Mouse (Mus musculus): ENCODE measurements at regions not wholly inside any gene's neighbourhood (a gene's known extent, or its start where the extent isn't known, plus 50 kb on each side); places are given as distances from the start of the nearest gene placed in this dataset.

- 48% methylated on average over 4 of the region's 4 CpGs for WGBS
- Histone ChIP-seq H3K9me3 (no peaks in the 10 kb centered on the region), H3K9ac (no peak overlapping the region), H3K4me1 (peaks cover 29% of the 10 kb centered on the region), H3K27me3 (no peaks in the 10 kb centered on the region), H3K4me3 (no peak overlapping the region), H3K36me3 (no peaks in the 10 kb centered on the region), H3K27ac (peak overlapping the region; percentile 74), H3K4me2 (no peak overlapping the region)
- no peak for ATAC-seq (ENCODE audit: insufficient number of reproducible peaks, low FRiP score, low TSS enrichment, low read depth)
These were observed 183.5 kb downstream of the Sox4 start for GRCm38 (mm10) chr13:28770018-28770417.

GRCm38 (mm10) chr13:28768717-28769426, 184.6 kb downstream of the Sox4 start:
- Histone ChIP-seq H3K4me2 (no peak overlapping the region), H3K9ac (no peak overlapping the region), H3K4me1 (peaks cover 24% of the 10 kb centered on the region), H3K4me3 (no peak overlapping the region), H3K9me3 (no peaks in the 10 kb centered on the region), H3K27me3 (no peaks in the 10 kb centered on the region), H3K36me3 (no peaks in the 10 kb centered on the region), H3K27ac (no peak overlapping the region)
- ATAC-seq (ENCODE audit: insufficient number of reproducible peaks, low FRiP score, low TSS enrichment, low read depth): no peak
- WGBS: 31% methylated on average over 14 of the region's 14 CpGs

- Histone ChIP-seq H3K4me3 (no peak overlapping the region), H3K4me2 (no peak overlapping the region), H3K4me1 (peaks cover 21% of the 10 kb centered on the region), H3K27me3 (no peaks in the 10 kb centered on the region), H3K36me3 (no peaks in the 10 kb centered on the region), H3K9me3 (no peaks in the 10 kb centered on the region), H3K9ac (no peak overlapping the region), H3K27ac (no peak overlapping the region)
- no peak for ATAC-seq (ENCODE audit: insufficient number of reproducible peaks, low FRiP score, low TSS enrichment, low read depth)
- WGBS: 84% methylated on average over 2 of the region's 2 CpGs
These were observed 191.0 kb downstream of the Sox4 start for GRCm38 (mm10) chr13:28762555-28762954.

DNA sequence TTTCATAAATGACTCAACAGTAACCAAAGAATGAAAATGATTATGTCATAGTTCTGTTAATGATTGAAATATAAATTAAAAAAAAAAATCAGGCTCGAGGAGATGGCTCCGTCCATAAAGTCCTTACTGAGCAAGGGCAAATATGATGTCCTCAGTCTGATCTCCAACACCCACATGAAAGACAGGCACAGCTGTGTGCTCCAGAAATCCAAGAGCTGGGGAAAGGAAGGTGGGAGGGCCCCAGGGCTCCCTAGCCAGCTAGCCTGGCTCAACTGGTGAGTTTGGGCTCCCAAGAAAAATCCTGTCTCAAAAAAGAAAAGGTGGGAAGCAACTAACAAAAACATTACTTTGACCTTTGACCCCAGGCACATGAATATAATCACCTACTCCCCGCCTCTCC, 194.5 kb downstream of the Sox4 start:
- H3K4me2 ChIP-seq: no peak overlapping the region
- H3K27me3 ChIP-seq: no peaks in the 10 kb centered on the region
- no peaks in the 10 kb centered on the region for H3K9me3 ChIP-seq
- H3K4me1 ChIP-seq: peaks cover 33% of the 10 kb centered on the region
- no peaks in the 10 kb centered on the region for H3K36me3 ChIP-seq
- H3K4me3 ChIP-seq: no peak overlapping the region
- H3K27ac ChIP-seq: peak overlapping the region; percentile 95
- no peak overlapping the region for H3K9ac ChIP-seq
- 23% methylated on average over 3 of the region's 3 CpGs for WGBS
- ATAC-seq (ENCODE audit: insufficient number of reproducible peaks, low FRiP score, low TSS enrichment, low read depth): no peak

DNA sequence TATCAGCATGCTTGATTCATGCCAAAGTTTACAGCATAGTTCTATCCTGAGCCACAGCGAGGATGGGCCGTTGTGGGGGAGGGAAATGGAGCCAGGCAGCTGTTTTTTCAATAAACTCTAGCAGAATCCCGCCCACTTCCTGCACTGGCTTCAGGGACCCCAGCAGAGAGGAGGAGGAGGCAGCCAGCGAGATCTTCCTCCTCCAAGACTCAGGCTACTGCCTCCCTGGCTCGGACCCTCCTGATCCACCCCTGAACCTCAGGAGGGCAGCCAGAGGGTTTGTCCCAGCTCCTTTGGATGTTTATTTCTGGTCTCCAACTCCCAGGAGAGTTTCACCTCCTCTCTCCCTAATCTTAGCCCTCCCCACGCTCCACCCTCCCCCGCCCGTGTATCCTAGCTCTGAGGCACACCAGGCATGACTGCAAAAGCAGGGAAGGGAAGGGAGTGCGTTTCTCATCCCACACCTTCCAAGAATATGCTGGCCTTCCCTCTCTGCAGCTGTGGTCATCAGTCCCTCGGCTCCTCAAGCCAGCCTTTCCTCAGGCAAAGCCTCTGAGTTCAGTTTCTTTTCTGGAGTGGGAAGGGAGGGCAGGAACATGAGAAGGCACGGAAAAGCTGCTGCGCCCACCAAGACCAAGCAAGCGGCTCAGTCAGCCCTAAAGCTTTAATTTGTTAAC, 195.5 kb downstream of the Sox4 start:
- 0 out of 2 replicates have a peak overlapping the region, but pooled peaks have one; percentile 14 for H3K9ac ChIP-seq
- no peaks in the 10 kb centered on the region for H3K9me3 ChIP-seq
- no peaks in the 10 kb centered on the region for H3K27me3 ChIP-seq
- peak overlapping the region; percentile 95 for H3K27ac ChIP-seq
- WGBS: 1% methylated on average over 13 of the region's 13 CpGs
- no peaks in the 10 kb centered on the region for H3K36me3 ChIP-seq
- ATAC-seq (ENCODE audit: insufficient number of reproducible peaks, low FRiP score, low TSS enrichment, low read depth): peak; percentile 90
- H3K4me3 ChIP-seq: peak overlapping the region; percentile 36
- H3K4me1 ChIP-seq: peaks cover 33% of the 10 kb centered on the region
- H3K4me2 ChIP-seq: peak overlapping the region; percentile 63

GRCm38 (mm10) chr13:28756915-28757765, 196.4 kb downstream of the Sox4 start:
- WGBS: 19% methylated on average over 11 of the region's 11 CpGs
- H3K9ac ChIP-seq: no peak overlapping the region
- no peaks in the 10 kb centered on the region for H3K9me3 ChIP-seq
- peak overlapping the region; percentile 63 for H3K4me2 ChIP-seq
- ATAC-seq (ENCODE audit: insufficient number of reproducible peaks, low FRiP score, low TSS enrichment, low read depth): no peak
- H3K4me3 ChIP-seq: peak overlapping the region; percentile 36; the same call in 1 of the 2 replicates
- H3K27ac ChIP-seq: peak overlapping the region; percentile 95
- no peaks in the 10 kb centered on the region for H3K27me3 ChIP-seq
- H3K36me3 ChIP-seq: no peaks in the 10 kb centered on the region
- peaks cover 33% of the 10 kb centered on the region for H3K4me1 ChIP-seq

- no peak for ATAC-seq (ENCODE audit: insufficient number of reproducible peaks, low FRiP score, low TSS enrichment, low read depth)
- Histone ChIP-seq H3K4me1 (peaks cover 27% of the 10 kb centered on the region), H3K36me3 (no peaks in the 10 kb centered on the region), H3K4me2 (no peak overlapping the region), H3K27ac (no peak overlapping the region), H3K9me3 (no peaks in the 10 kb centered on the region), H3K27me3 (no peaks in the 10 kb centered on the region), H3K9ac (no peak overlapping the region), H3K4me3 (no peak overlapping the region)
- WGBS: 55% methylated on average over 5 of the region's 5 CpGs
These were observed 199.3 kb downstream of the Sox4 start for GRCm38 (mm10) chr13:28754207-28754606.

DNA sequence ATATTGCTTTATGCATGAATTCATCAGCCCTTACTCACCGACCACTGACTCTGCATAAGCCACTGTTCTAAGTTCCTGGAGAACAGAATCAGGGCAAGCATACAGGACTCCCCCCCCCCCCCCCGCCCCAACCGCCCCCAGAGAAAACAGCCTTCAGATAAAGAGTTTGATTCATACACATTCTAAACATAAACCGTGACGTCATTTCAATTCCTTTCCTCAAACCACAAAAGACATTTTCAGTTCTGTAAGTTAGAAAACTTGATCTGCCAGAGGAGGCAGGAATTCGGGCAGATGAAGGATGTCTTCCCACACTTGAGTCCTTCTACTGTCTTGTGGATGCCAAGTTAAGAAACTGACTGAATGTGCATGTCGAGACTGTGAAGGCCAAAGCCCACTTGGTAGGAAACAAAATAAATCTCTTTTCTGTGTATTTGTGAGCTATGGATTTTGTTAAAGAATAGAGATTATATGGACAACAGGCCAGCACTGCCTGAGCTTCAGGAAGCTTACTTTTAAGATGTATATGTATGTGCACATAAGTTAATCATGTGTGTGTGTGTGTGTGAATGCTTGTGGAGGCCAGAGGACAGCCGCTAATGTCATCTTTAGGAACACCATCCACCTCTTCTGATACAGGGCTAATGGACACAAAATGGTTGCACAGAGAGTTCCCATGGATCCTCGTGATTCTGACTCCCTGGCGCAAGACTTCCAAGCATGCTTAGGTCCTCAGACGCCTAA, 202.4 kb downstream of the Sox4 start:
- Histone ChIP-seq H3K4me1 (no peaks in the 10 kb centered on the region; the same call in 1 of the 2 replicates), H3K27ac (no peak overlapping the region), H3K4me2 (no peak overlapping the region), H3K4me3 (no peak overlapping the region), H3K9ac (no peak overlapping the region), H3K9me3 (no peaks in the 10 kb centered on the region), H3K36me3 (no peaks in the 10 kb centered on the region), H3K27me3 (no peaks in the 10 kb centered on the region)
- WGBS: 74% methylated on average over 11 of the region's 11 CpGs
- no peak for ATAC-seq (ENCODE audit: insufficient number of reproducible peaks, low FRiP score, low TSS enrichment, low read depth)

GRCm38 (mm10) chr13:28740158-28740670, 213.3 kb downstream of the Sox4 start:
- H3K4me2 ChIP-seq: no peak overlapping the region
- no peak overlapping the region for H3K9ac ChIP-seq
- no peak overlapping the region for H3K4me3 ChIP-seq
- H3K4me1 ChIP-seq: peaks cover 14% of the 10 kb centered on the region
- no peaks in the 10 kb centered on the region for H3K36me3 ChIP-seq
- no peaks in the 10 kb centered on the region for H3K27me3 ChIP-seq
- no peak overlapping the region for H3K27ac ChIP-seq
- H3K9me3 ChIP-seq: no peaks in the 10 kb centered on the region
- WGBS: 70% methylated on average over 7 of the region's 7 CpGs
- ATAC-seq (ENCODE audit: insufficient number of reproducible peaks, low FRiP score, low TSS enrichment, low read depth): no peak

DNA sequence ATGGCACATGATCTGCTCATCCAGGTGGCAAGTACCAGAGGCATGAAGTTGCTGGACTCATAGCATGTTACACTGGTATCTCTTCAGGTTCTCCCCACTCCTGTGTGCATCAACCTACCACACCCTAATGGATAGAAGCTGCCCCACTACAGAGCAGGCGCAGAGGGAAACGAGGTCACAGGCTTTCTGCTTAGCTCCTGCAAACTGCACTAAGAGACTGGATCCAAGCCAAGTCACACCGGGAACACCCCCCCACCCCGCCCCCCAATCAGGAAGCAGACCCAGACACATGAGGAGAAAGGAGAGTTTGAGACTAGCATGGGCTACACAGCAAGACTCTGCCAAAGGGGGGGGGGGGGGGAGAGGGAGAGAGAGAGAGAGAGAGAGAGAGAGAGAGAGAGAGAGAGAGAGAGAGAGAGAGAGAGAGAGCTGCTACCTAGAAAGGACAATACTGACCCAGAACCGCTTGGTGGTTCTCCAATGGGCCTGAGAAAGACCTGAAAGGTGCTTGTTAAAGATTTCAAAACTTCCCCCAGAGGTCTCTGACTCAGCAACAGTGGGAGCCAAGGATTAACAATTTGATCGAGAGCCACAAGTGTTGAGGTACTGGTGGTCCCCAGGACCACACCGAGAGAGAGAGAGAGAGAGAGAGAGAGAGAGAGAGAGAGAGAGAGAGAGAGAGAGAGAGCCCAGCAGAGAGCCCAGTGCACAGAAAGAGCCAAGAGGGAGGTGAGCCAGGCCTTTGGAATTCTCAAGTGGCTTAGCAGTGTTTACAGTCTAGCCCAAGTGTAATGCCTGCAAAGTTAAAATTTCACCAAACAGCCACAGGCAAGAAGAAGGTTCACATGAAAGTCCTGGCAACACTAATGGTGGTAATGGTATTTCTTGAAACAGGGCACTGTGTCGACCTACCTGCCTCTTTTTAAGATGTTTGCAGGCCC, 215.1 kb downstream of the Sox4 start:
- 28% methylated on average over 8 of the region's 8 CpGs for WGBS

More for the DNA sequence above, 215.1 kb downstream of the Sox4 start:
- H3K27ac ChIP-seq: peak overlapping the region; percentile 57
- H3K4me2 ChIP-seq: no peak overlapping the region
- H3K4me3 ChIP-seq: no peak overlapping the region
- H3K27me3 ChIP-seq: no peaks in the 10 kb centered on the region
- H3K9ac ChIP-seq: no peak overlapping the region
- no peaks in the 10 kb centered on the region for H3K36me3 ChIP-seq
- peaks cover 14% of the 10 kb centered on the region for H3K4me1 ChIP-seq
- no peak for ATAC-seq (ENCODE audit: insufficient number of reproducible peaks, low FRiP score, low TSS enrichment, low read depth)
- H3K9me3 ChIP-seq: no peaks in the 10 kb centered on the region

All from limb, embryonic 15.5 days (tissue).